Mouse (Mus musculus): Measurements from ENCODE around the gene Stk4. TPM values are rescaled to one million over a fixed set of nuclear protein-coding genes. Genes with fewer than 3 reads are reported as not detected.

Stk4 gene
- polyA plus RNA-seq, 2 experiments from 2014 or later = 188 to 203 TPM

DNA sequence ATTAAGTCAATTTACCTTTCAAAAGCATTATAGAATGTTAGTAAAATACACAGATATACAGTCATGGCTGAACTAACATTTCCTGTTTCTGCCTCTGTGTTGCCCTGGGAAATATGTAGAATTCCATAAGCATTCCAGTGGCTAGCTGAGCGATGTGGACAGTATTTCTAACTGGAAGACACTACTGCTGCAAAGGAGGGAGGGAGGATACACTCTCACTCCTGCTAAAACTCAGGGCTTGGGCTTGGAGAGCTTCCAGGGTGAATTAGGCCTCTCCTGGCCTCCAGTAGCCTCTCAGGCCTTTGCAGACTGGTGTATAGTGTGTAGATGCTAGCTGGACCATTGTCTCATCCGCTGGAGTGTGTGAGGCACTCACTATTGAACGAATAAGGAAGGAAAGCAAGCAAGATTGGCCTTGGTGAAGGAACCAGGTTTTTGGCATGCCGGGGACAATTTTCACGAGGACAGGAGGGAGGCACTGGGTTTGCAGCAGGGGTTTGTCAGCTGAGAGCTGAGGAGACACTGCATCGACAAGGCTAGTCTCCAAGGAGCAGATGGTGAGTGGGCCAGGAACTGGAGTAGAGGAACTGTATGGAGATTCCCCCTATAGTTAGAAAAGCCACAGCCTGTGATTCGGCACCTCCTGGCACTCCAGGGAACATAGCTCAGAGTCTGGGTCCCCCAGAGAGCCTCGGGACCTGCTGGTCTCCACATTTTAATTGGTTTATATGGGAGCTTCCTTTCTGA is 104.7 kb downstream of the Stk4 start:
- ATAC-seq = no peak

DNA sequence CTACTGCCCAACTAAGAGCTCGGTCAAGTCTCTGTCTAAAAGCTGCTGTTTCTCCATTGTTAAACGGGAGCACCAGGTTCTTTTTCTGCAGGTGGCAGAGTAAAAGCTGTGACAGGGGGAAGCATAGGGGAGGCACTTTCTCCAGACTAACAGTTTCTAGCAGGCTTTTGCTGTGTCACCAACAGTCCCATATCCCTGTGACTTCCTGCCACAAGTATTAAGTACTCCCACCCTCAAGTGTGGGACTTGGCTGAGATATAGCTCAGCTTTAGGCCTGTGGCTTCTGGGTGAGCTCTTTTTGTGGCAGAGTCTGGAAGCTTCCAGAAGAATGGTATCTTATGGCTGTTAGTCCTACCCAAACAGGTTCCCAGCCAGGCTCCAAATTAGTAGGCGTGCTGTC is 105.7 kb downstream of the Stk4 start:
- ATAC-seq = no peak

DNA sequence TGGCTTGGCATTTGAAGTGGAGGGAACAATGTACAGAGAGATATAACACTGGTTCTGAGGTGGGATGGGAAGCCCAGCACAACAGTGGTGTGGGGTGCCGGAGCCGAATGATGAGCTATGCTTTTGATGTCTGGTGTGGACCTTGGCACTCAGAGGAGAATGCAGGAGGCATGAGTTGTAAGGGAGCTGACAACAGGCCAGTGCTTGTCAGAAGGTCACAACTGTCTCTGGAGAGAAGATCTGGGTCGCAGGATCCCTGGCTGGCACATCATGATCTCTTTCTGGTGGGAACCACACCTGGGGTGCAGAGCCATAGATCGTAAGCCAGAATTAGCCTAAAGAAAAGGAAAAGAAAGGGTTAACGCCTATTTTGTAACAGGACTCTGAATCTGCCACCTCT is 107.7 kb downstream of the Stk4 start:
- no peak for ATAC-seq

DNA sequence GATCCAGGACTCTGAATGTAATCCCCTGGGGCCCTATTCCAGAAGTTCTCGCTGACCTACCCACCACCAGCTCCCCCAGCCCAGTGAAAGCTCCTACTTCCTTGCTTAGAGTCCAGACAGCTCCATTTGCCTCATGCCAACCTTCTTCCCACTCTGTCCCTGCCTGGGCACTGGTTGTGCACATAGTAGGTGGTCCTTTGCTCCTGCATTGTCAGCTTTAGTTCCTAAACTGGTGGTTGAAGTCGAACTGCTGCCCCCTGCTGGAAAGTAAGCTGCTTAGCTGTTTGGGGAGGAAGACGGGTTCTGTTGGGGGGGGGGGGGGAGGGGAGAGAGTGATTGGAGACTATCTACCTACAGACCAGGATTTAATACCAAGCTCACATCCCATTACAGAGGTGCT is 110.0 kb downstream of the Stk4 start:
- ATAC-seq = no peak

DNA sequence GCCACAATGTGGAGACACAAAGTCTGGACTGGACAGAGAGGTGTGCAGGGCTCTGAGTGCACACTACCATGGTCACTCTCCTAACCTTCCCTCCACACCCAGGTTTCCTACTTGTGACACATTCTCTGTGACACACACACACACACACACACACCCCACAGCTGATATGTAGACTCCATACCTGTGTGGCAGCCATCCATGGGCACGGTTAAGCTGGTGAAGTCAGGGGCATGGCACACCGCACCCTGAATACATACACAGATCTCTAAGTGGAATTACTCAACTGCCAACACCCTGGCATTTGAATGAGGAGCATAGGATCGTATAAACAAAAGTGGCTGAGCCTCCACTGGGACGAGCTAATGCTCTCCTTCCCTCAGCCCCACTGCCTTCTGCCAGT is 110.6 kb downstream of the Stk4 start:
- ATAC-seq = no peak

DNA sequence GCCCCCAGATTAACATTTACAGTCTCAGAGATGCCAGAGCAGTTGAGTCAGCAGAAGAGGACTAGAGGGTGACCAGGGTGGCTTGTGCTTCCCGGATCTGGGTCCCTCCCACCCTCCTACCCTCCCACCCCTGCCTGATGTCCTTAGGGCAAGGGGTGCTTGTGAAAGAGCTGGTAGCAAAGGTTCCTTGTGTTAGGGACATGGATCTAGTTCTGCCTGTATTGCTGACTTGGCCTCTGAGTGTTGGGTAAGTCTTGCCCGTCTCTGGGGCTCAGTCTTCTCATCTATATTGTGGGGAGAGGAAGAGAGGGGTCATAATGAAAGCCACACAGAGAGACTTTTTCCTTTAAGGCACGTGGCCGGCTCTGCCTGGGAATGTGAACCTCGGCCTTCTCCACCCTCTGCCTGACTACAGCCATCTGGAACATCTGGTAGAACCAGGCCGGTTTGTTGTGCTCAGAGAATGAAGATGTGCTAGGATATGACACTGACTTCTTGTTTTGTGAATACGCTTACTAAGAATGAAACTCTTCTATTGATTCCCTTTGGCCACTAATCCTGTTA is 112.7 kb downstream of the Stk4 start, which contains the start of gene Wfdc5:
Gene Wfdc5 (minus strand): TSS at position 51 of the 564 bp plus-strand sequence.
- ATAC-seq = no peak

DNA sequence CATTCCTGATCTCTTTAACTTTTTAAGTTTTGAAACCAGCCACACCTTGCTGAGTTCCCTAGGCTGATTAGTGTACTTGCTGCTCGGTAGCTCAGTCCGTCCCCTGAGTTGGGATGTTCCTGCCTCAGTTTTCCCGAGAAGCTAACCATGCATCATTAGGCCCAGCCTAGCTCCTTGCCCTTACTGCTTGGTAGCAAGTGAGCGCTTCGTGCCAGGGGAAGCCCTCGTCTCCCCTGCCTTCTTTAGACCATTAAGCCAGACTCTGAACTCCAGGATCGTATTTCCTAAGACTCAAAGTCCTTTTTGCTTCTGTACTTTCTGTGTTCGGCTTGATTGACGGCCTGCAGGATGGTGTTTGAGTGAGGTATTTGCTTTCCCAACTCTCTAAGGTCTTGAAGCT is 113.2 kb downstream of the Stk4 start:
- no peak for ATAC-seq

DNA sequence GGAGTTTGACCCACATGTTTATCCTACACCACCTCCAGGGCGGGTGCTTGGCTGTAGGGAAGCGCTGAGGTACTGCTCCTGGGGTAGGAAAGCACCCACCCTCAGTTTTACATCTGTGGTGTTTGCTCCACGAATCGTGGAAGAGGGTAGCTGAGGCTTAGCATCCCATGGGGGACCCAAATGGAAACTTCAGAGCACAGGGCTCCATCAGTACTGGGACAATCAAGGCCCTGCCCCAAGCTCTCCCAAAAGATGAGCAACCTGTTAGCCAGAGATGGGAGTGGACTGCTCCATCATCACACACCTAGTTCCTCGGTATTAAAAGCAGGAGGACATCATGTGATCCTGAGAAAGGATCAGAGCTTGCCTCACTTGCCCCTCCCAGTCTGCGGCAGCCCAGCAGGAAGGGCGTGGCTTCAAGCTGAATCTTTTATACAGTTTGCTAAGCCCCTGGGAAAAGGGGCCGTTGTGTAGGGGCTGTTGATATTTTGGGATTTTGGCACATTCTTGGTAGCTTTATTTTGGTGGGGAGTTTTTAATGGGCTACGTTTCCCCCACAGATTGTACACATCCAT is 114.1 kb downstream of the Stk4 start:
- no peak for ATAC-seq

DNA sequence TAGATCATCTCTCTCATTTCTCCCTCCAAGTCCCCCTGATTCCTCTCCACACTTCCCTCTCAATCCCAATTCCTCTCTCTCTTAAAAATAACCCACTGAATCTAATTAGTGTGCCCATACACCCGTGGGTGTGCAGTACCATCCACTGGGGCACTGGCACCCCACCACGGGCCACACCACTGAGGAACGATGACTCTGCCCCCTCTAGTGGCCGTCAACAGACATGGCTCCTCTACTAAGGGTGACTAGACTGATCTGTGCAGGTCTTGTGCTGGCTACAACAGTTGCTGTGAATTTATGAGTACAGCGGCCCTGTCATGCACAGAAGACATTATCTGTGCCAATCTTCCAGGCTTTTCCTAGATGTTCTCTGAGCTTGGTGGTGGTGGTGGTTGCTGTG is 118.6 kb downstream of the Stk4 start:
- no peak for ATAC-seq

DNA sequence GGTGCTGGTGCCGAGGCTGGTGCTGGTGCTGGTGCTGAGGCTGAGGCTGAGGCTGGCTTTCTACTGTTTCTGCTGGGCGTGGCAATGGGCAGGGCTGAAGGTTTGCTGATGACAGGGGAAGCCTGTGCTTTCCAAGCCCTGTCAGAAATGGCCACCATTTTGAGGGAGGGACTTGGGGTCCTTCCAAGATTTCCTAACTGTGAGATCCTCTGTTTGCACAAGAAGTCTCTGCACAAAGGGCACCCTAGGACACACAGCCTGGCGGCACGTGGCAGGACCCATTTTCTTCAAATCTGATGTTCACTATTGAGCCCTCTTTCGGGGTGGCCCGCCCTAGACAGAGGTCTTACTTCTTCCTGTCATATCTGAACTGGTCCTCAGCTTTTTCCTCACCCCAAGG is 120.5 kb downstream of the Stk4 start, which contains the start of gene Wfdc12:
Gene Wfdc12 (minus strand): TSS at position 33 of the 400 bp plus-strand sequence.
- no peak for ATAC-seq

DNA sequence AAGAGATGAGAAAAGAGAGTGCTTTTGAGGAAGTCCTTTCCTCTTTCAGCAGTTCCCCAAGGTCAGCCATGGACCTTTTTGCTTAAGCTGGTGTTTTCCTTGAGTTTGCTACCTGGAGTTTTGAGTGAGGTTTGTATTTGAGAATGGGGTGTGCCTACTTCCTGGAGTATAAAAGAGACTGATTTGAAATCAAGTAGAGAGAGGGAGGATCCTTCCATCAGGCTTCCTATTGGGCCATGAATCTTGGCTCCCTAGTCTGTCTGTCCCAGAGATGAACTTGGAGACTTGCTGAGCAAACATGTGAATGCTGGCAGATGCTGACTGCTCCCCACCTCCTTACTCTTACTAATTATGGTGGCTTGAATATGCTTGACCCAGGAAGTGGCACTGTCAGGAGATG is 122.2 kb downstream of the Stk4 start:
- no peak for ATAC-seq

DNA sequence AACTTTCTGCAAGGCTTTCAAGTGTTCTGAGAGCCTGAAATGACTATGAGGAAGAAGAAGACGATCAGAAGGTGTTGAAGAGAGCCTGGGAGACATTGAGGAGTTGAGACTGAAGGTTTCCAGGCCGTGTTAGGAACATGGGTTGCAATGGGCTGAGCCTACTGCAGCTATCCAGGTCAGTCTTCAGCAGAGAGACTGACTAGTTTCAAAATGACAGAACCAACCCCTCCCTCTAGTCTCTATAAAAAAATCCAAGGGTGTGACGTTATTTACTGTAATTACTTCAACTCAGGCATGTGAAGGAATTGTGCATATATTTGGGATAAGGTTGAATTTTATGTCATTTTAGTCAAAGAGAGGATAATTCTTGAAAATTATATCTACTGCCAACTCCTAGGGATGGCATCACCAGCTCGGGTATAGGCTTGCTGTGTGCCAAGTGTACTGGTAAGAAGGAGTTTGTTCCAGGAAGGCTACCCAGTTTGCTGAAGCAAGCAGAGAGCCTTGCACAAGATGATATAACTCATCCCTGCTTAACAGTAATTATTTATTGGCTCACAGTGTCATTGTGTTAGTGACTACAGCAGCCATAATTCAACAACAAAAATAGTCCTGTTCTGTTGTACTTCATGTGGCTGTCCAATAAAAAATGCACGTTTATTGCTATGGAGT is 125.0 kb downstream of the Stk4 start:
- ATAC-seq = no peak

DNA sequence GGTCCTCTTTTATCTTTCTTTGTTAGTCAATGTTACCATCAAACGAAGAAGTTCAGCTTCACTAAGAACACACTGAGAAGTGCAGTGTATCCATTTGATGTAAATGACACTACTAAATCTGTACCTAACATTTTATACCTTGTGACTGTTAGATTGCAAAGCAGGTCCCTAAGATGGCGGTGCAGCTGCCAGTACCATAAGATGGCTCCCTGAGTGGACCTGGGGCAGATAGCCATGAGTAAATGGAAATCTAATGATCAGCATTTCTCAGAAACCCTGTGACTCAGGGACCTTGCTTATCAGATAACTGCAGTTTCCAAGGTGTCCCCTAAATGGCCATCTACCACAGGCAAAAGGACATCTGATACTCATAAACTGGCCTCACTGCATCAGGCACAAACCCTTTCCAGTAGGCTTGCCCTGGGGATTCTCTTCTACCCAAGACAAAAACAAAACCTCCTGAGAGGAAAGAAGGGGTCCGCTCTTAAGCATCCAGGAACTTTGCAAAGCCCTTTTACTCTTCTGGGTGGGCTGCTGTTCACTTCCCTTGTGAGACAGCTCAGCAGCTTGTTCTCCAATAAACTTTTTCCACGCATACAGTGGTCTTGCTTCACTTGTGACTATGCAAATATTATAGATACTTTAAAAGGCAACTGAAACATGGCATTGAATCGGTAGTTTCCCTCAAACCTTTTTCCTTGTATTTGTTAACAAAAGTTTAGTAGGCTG is 126.0 kb downstream of the Stk4 start:
- no peak for ATAC-seq

DNA sequence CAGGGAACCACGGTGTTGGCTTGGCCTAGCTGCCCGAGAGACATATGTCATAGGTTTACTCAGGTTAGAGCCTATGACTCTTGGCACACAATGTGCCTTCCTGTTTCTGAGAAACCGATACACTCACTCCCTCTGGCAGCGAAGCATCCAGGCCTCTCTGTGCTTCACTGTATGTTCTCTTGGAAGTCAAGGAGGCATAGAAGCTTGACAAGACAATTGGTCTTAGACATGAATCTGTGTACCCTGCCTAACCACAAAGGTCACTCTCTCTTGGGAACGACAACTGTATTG is 126.5 kb downstream of the Stk4 start:
- no peak for ATAC-seq

DNA sequence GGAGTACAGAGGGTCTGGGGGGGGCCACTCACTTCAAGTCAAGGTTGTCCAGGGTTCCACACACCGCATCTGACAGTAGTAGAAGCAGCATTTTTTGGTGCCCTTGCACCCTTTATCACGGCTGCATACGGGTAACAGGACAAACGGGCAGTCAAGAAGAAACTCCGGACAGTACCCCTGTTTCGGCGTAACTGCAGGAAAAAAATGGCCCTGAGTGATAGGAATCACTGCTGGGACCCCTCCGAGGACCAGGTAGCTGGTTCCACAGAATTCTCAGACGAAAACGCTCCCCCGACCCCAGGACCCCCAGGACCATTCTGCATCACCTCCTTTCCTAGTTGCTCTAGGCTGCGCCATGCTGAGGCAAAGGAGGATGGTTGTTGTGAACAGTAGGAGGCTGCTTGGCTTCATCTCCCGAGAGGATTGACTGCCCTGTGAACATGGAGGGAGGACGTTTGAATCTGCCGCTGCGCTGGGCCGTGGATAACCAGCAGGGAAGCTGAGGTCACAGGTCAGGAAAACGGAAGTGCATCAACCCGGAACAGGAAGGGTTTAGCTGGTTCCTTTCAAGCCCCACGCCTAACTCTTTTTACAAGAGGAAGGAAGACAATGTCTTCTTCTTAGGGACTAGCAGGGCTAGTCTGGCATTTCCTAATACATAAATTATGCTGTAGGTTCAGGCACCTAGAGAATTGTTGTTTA is 129.7 kb downstream of the Stk4 start, which contains the start of gene Wfdc15a:
Gene Wfdc15a (minus strand): TSS at position 505 of the 702 bp plus-strand sequence.
- no peak for ATAC-seq

Other genes starting within 250 kb of the Stk4 start
- not detected for gene Ccn5, start 249.5 kb upstream of the Stk4 start, polyA plus RNA-seq (2017; shearing (Covaris generic))
- gene Kcnk15, start 216.7 kb upstream of the Stk4 start, polyA plus RNA-seq (2017; shearing (Covaris generic)) = not detected
- not detected for gene Rims4, start 151.6 kb upstream of the Stk4 start, polyA plus RNA-seq (2017; shearing (Covaris generic))
- gene Ywhab, start 75.4 kb upstream of the Stk4 start, polyA plus RNA-seq (2017; shearing (Covaris generic)) = 10 to 100 TPM; 80.9 to 82.3 TPM
- 1 to 10 TPM; 2.9 to 4.1 TPM for gene Pabpc1l, start 44.9 kb upstream of the Stk4 start, polyA plus RNA-seq (2017; shearing (Covaris generic))
- 100 to 1,000 TPM; 109 to 114 TPM for gene Tomm34, start 847 bp downstream of the Stk4 start, polyA plus RNA-seq (2017; shearing (Covaris generic))
- under 1 TPM in 1 of 2 experiments, not detected in 1; 0.12 TPM for gene Kcns1, start 100.8 kb downstream of the Stk4 start, polyA plus RNA-seq (2017; shearing (Covaris generic))
- not detected for gene Wfdc5, start 112.4 kb downstream of the Stk4 start, polyA plus RNA-seq (2017; shearing (Covaris generic))
- gene Wfdc12, start 120.3 kb downstream of the Stk4 start, polyA plus RNA-seq (2017; shearing (Covaris generic)) = not detected
- not detected for gene Wfdc15a, start 129.8 kb downstream of the Stk4 start, polyA plus RNA-seq (2017; shearing (Covaris generic))
- not detected for gene Wfdc15b, start 151.3 kb downstream of the Stk4 start, polyA plus RNA-seq (2017; shearing (Covaris generic))
- gene Svs2, start 168.1 kb downstream of the Stk4 start, polyA plus RNA-seq (2017; shearing (Covaris generic)) = not detected
- gene Svs3b, start 186.3 kb downstream of the Stk4 start, polyA plus RNA-seq (2017; shearing (Covaris generic)) = not detected
- gene Svs4, start 208.1 kb downstream of the Stk4 start, polyA plus RNA-seq (2017; shearing (Covaris generic)) = not detected
- gene Svs3a, start 218.9 kb downstream of the Stk4 start, polyA plus RNA-seq (2017; shearing (Covaris generic)) = not detected
- not detected for gene Svs6, start 246.4 kb downstream of the Stk4 start, polyA plus RNA-seq (2017; shearing (Covaris generic))